Mouse (Mus musculus): ENCODE data around the gene Tmtc1. TPM values are rescaled to one million over a fixed set of nuclear protein-coding genes. Genes with fewer than 3 reads are reported as not detected.

The Tmtc1 gene
- polyA plus RNA-seq, 2 experiments from 2014 or later, result 0.08 TPM; not detected in 1

DNA sequence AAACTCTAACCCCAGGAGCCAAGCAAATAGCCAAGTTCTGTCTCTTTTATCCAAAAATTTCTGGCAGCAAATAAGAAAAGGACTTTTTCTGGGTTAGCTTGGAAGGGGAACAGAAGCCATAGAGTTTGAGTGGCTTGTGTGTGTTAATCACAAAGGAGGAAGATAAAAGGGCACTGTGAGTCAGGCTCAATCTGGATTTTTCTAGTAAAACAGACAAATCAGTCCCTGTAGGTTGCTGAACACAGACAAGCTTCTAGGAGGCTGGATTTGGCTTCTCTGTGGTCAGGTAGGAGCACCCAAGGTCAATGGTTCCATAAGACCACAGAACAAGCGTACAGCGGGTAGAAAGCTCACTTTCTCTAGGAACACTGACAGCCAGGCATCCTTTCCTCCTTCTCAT, 141.9 kb downstream of the Tmtc1 start:
- ATAC-seq, result no peak

DNA sequence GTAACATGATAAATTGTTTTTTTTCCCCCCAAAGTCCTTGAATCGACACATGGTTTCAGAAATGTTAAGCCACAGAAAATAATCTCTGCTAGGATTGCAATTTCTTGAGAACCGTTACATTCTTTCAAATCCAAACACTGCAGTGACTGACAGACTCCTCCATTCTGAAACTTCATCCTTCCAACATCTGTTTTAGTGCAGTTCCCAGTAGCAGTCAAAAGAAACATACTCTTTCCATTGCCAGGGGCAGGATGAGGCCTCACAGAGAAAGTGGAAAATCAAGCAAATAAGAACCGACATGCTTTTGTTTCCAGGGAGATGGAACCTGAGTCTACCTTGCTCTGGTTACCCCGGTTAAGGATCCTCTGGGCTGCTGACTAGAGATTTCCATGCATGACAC, 147.1 kb downstream of the Tmtc1 start:
- no peak for ATAC-seq

DNA sequence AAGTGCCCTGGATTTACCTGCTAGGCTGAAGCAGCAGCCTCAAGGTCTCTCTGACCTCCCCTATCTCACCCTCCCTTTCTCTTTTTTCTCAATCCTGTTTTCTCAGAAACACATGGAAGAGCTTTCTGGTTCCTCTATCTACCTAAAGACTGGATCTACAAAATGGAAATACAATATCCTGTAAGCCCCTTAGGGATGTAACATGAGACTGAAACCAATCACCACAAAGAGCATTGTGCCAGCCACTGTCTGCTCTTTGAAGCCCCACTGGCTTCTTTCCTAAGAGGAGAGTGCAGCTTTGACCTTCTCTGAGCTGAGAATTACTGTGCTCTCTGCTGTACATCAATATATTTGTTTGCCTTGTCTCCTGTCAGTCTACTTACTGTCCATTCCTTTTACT, 147.8 kb downstream of the Tmtc1 start:
- ATAC-seq, result no peak

DNA sequence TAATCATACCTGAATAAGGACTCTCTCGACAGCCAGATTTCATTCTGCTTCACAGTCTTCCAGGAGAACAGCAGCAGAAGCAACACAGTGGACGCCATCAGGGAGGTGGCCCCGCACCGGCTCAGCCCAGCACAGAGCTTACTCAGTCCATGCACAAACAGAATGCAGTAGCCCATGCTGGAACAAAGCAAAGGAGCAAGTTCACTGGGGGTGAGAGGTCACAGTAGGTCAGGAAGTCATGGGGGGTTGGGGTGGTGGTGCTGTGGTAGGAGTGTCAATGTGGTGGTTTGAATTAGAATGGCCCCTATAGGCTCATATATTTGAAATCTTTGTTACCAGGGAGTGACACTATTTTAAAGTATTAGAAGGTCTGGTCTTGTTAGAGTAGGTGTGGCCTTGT, 149.7 kb downstream of the Tmtc1 start:
- ATAC-seq, result no peak

DNA sequence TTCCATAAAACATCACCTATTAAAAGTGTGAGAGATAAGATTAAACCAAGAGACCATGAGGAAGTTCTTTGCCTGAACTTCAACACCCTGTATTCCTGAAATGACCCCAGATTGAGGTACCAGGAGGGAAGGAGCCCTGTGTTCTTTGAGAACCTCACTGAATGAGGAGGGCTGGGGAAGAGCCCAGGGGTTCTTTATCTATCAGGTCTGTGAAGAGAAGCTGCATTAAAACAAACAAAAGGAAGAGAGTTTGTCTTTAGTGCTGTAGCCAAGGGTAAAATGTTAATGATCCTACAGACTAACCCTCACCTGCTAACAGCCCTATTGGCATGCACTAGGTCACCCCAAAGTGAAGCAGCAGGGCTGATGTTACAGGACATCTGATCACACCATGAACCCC, 153.3 kb downstream of the Tmtc1 start:
- ATAC-seq, result no peak

DNA sequence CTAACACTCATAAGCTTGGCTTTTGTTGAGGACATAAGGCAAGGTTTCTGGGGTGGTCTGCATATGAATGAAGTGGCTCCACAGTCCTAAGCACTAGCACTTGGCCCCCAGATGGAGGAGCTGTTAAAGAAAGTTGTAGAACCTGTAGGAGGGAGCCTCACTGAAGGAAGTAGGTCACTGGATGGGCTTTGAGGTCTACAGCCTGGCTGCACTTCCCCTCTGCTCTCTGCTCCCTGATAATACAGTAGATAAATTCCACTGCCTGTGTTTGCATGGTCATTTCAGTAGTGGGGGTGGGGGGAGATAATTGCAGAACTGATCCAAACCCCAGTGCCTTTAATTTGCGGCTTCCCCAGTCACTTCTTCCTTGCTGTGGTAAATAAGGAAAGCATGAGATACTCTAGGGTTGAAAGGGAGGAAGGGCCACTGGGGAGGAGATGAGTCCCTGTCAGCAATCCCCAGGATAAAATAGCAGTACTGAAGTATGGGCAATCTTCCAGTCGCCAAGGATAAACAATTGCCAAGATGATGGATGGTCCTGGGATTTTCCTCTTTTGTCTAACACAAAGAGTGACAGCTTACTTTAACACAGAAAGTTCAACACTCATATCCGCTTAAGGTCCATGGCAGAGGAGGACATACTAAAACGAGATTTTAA, 160.8 kb downstream of the Tmtc1 start:
- no peak for ATAC-seq

DNA sequence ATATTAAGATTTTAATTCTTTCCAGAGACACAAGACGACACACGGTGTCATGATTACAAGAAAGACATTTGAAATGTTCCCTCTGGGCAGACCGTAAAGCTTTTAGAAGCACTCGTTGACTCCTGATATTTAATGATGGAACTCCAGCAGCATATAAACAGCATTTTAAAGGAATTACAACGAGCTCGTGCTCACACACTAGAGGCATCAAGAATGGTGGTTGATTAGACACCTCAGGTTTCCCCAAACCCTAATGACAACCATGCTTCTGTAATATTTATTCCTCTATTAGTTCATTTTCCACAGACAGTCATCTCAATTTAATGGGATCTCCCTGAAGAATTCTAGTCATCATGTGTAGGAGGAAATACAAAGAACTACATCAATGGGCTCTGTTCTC, 164.9 kb downstream of the Tmtc1 start:
- no peak for ATAC-seq

DNA sequence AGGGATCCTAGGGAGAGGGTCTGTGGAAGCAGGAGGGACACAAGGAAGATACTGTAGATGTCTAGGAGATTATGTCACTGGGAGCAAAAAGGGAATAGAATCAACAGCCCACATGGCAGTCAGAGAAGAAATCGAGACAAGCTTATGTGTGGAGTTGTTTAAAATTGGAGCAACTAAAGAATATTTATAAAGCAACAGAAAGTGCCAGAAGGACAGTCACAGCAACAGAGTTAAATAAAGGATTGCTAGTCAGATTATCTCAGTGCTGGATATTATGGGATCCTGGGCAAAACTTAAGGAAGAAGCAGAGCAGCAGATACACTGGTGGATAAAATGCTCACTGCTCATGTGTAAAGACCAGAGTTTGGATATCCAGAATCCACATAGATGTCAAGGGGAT, 167.8 kb downstream of the Tmtc1 start:
- ATAC-seq, result no peak

DNA sequence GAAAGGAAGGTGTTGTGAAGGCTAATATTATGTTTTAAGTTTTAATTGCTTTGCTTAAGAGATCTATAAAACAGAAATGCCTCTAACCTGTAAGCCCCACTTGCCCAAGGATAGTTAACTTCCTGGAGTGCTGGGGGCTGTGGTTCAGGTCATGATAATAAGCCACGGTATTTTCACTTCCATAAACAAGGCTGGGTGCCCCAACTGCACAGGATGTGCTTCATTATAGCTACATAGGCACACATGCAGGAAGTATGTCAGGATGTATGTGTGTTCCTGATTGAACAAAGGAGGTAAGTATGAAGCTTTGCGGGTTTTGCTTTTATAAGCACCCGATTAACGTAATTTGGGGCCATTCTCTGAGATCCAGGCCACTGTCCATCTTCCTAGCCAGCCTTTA, 169.1 kb downstream of the Tmtc1 start:
- ATAC-seq, result no peak

DNA sequence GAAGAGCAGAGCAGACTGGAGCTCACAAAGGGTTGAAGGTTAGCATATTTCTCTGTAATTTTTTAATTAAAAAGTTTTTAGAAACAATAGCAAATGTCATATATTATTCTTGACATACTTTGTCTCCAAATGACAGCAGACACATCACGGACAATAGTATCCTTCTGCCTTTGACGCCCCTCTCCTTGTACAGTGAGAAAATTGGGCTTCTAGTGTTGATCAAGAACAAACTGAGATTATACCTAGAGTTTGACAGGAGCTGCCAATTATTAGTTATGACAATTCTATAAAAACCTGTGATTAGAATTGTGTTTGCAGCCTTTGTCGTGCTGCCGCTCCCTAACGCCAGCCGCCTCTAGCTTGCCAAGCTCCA, 183.5 kb downstream of the Tmtc1 start:
- ATAC-seq, result no peak

DNA sequence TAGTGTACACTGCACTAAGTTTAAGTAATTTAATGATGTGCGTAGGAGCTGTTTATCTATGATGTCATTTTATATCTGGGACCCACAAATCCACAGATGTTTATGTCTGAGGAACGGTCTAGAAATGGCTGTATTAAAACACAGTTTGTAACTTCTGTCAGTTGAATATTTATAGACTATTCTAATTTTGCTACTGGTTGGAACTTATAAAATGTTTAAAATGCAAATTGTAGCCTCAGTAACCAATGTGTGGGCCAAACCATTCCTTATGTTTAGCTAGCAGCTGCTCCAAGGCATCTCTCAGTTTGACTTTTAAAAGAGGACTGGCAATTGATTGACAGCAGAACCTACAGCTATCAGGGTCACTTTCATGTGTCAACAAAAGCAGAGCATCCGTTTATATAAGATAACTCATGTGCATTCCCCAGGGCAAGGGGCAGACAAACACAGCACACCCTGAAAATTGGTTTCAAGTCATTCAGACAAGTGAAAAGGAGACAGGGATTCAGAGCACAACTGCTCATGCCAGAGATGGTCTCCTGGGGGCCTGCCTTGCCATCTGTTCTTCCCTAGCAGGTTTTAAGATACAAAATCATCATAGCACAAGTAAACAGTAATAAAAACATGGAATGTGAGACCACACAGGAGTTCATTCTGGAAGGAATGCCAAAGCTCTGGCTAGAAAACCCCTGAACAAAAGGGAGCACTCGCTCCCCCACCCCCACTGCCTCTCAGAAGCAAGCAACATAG, 184.0 kb downstream of the Tmtc1 start:
- ATAC-seq, result no peak

DNA sequence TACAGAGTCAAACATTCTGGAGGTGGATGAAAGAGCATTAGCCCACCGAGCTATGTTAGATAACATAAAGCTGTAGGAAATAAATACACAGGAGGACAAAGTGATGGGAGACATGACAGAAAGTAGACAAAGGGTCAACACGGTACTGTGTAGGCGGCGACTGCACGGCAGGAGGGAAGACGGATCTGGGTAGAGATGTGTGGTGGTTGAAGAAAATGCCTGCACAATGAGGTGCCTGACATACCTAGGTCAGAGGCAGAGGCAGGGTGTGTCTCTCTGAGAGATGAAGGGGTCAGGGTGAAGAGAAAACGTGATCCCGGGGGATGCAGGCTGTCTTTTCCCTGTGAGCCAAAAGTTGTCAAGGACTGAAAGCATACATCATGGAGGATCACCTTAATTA, 185.1 kb downstream of the Tmtc1 start:
- no peak for ATAC-seq

DNA sequence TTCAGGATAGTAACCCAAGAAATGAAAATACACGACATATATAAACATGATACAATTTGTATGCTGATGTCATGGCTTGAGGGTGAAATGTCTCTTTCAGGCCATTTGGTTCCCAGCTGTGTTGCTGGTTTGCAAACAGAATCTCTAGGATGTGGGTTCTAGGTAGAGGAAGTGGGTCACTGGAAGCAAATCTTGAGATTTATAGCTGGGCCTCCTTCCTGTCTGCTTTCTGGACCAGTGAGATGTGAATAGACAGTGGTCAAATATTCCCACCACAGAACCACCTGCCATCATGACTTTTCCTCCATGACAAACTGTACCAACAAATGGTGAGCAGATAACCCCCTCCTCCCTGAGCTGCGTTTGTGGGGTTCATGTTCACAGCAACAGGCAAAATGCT, 186.4 kb downstream of the Tmtc1 start:
- ATAC-seq, result no peak

DNA sequence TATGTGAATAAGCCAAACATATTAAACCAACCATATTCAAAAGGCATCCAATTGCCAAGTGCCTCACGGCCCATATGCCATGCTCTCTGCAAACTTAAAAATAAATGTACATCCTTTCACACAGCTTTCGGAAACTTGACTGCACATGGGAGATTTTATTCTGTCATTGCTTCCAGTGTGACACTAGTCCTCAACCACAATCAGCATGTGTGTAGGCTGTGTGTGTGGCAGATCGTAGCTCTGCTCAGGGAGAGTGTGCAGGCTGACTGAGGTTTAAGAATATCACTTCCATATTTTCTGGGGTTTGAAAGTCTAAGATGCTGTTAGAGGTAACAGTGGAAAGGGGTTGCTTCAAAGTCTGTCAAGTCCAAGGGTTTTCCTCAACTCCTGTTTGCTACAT, 188.1 kb downstream of the Tmtc1 start:
- ATAC-seq, result no peak

DNA sequence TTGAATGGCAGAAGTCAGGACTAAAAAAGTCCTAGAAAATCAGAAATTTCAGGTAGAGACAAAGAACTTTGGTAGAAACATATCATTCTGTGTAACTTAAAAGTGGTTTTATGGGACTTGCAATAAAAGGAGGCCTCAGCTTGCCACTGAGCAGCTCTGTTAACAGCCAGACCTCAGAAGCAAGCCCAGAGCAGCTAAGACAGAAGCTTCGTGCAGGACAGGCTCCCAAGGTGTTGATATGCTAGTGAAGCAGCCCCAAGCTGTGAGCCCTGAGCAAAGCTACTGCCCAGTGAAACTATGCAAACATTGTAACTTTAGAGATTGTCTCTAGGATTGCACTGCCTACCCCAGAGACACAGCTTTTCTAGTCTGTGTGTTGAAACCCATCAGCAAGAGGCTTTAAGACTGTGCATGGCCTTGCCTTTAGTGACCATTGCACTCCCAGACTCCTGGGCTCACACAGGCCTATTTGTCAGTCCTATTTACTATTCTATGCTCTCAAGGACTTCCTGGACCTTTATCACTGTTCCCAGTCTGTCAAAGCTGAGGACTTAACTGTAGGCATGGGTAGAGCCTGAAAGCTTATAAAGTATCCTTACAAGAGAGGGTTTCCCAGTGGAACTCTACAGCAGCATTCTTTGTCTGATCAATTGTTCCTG, 188.7 kb downstream of the Tmtc1 start:
- no peak for ATAC-seq

DNA sequence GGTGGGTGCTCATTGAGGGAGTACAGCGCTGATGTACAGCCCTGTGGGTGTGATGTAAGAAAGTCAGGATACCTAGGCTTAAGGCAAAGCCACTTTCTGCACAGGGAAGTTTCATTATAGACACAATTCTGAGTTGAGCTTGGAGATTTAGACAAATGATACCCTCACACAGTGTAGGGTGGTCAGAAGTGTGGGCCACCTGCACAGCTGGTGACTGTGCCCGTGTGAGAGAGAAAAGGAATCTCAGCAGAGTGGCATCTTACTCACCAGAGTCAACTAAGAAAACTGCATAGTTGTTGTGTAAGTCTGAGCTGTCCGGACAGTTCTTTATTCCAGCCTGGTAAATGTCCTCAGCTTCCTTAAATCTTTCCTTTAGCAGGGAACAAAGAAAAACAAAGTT, 195.0 kb downstream of the Tmtc1 start:
- ATAC-seq, result no peak

DNA sequence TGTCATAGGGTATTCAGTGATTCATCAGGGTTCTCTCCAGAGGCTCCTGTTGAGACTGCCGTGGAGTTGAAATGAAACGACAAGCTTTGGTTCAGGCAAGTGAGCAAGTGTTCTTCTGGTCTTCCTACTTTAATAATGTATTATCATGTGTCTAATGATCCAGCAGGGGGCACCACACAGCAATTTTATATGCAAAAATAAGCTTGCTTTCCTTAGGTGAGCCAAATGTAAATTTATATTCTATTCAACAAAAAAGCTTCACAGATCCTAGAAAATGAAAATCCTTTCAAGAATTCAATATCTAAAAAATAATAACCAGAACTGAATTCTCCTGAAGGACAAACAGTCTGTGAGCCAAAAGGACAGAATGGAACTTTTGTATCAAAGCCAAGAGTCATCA, 195.6 kb downstream of the Tmtc1 start:
- ATAC-seq, result no peak

DNA sequence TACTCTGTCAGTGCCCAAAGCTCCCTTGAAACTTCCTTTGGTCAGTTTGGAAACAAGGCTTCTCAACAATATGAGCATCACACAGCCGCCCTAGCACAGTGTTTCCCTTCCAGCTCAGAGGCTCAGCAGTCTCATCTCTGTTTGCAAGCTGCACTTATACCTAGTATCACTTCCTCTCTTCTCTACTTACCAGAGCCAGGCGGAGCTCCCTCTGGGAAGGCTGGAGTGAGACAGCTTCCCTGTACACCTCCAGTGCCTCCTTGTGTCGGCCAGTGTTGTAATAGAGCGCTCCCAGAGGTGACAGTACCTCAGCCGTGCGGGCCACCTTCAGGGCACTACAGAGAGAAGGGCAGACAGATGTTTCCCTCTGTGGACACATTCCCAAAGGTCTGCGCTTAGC, 197.6 kb downstream of the Tmtc1 start:
- ATAC-seq, result no peak

DNA sequence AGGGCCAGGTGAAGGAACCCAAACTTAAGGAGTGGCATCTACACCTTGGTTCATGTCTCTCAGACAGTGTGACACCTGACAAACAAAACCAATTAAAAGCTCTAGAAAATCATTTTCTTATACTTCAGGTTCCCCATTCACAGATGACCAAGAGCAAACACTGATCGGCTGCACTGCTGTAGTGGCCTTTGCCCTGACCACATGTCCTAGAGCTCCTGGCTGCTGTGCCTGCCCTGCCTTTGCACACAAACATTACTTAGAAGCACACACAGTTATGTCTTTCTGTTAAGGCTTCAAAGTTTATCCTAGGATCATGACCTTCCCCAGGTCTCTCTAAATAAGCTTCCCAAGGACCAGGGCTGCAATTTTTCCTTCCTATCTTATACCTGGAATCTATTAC, 199.4 kb downstream of the Tmtc1 start:
- no peak for ATAC-seq

DNA sequence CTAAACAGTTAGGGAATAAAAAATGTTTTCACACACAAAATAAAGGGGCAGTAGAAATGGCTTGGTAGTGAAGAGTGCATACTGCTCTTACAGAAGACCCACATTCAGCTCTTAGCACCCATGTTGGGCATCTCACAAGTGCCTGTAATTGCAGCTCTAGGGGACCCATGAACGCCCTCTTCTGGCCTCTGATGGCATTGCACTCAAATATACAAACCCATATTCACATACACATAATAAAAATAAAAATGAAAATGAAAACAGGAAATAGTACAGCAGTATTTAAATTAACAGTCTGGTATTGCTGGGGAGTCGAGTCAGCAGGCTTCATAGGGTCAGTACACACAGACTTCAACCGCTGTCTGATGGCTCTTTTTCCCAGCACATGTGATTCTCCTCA, 201.9 kb downstream of the Tmtc1 start:
- no peak for ATAC-seq

DNA sequence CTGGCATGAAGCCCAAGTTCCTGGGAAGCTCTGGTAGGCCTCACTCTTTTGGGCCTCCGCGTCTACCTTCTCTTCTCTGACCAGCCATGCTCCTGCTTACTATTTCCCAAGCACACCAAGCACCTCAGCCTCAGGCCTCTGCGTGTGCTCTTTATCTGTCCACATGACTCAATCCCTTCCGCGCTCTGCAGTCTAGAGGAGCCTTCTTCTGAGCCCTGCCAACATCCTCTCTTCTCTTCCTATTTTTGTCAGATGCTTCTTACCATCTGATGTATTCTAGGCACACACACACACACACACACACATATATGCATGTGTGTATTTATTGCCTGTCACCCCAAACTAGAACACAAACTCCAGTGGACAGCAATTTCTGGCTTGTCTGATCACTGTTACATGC, 202.5 kb downstream of the Tmtc1 start:
- ATAC-seq, result no peak

DNA sequence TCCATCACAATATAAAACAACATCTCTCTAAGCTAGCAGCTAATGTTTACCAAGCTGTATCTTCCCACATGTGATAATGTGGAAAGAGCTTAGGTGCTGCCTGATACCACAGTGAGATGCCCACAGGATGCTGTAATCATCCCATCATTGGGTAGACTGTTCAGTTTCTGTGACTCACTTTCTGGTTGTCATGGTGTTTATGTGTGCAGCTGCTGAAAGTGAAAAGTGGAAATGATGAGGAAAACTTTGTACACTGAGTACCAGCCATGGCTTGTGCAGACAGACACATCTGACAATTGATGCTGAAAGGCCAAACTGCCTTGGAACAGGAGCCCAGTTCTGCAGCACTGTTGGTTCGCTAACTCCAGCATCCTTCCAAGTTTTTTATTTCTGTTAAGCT, 204.9 kb downstream of the Tmtc1 start:
- no peak for ATAC-seq

DNA sequence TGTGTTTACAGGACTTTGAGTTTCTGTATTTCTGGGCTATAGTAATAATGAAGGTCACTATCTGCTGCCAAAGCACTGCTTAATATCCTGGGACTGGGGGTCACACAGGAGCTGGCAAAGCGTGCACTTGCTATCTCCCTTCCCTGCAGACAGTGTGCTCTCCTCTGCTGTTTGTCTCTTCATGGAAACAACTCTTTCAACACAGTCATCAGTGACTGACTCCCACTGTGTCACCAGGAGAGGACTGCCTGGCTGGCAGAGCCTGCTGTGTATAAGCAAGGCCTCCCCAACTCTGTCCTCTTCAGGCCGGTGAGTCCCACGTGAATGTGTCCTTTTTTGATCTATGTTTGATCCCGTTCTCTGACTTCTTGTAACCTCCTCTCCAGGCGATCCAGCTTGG, 206.7 kb downstream of the Tmtc1 start:
- ATAC-seq, result no peak

DNA sequence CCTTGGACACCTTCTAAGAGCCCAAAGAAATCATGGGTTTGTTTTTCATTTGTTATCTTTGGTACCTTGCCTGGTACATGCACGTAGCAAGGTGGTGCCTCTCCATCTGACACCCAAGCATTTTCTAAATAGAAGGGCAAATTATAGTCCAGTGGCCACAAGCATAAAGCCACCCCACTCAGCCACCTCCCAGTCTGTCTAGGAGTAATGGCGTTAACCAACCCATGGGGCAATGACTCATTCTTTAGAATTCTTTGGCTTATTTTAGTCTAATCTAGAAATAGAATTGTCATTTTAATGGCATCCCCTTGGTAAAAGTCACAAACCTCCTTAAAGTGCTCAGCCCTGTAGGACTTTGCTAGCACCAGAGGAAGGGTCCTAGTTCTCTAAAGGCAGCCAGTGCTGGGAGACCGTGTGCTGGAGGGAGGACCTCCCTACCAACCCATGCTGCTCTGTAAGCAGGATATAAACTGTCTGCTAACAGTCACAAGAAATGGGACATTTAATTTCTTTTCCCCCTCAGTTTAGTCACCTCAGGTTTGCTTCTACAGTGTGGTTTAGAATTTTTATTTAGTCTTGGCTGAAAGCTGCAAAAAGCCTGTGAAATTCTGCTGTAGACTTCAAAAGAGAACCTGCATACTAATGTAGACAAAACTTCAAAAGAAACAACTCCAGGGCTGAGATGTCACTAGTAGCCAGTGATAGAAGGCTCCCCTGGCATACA, 209.9 kb downstream of the Tmtc1 start:
- ATAC-seq, result no peak

Data from activated CD4-positive, CD25-positive, alpha-beta regulatory T cell, adult 4 months (primary cell).